Mouse (Mus musculus) neutrophil, adult 5-6 weeks (primary cell): Measurements from ENCODE around the gene Elmsan1. TPM values are rescaled to one million over a fixed set of nuclear protein-coding genes. Genes with fewer than 3 reads are reported as not detected.

Source experiments
- ATAC-seq: fragments of 151-379, 151-347 bp; 2 replicates; pipeline ENCODE4 v1.8.0; 2017; ENCODE audit warnings: mild to moderate bottlenecking, moderate TSS enrichment; ENCODE audit not compliant: insufficient number of reproducible peaks, poor library complexity, low FRiP score, severe bottlenecking; ENCODE audit errors: extremely low read depth
- total RNA-seq: library from RNA; stranded (forward); fragments of 200-1000 nt; gene quantifications from 2 replicates; pipeline ENCODE4 v1.2.3, GENCODE M21; 2017

Gene Elmsan1
- total RNA-seq, 1 experiment from 2014 or later = 84.4 TPM

- ATAC-seq = no peak
Measured at GRCm38 (mm10) chr12:84180090-84180489, 38.6 kb downstream of the Elmsan1 start.

- no peak for ATAC-seq
Measured at GRCm38 (mm10) chr12:84178652-84179445, 39.8 kb downstream of the Elmsan1 start.

GRCm38 (mm10) chr12:84178052-84178451 lies 40.6 kb downstream of the Elmsan1 start:
- ATAC-seq = no peak

GRCm38 (mm10) chr12:84176886-84177765 lies 41.6 kb downstream of the Elmsan1 start:
- no peak for ATAC-seq

- ATAC-seq = no peak
Measured at GRCm38 (mm10) chr12:84176126-84176769, 42.4 kb downstream of the Elmsan1 start.

- peak; percentile 64 for ATAC-seq
Measured at GRCm38 (mm10) chr12:84175659-84176061, 43.0 kb downstream of the Elmsan1 start.

GRCm38 (mm10) chr12:84174871-84175270 lies 43.8 kb downstream of the Elmsan1 start:
- ATAC-seq = no peak

GRCm38 (mm10) chr12:84174190-84174811 lies 44.4 kb downstream of the Elmsan1 start:
- no peak for ATAC-seq

GRCm38 (mm10) chr12:84173309-84173915 lies 45.3 kb downstream of the Elmsan1 start:
- no peak for ATAC-seq

GRCm38 (mm10) chr12:84172862-84173261 lies 45.8 kb downstream of the Elmsan1 start:
- ATAC-seq = no peak

- no peak for ATAC-seq
Measured at GRCm38 (mm10) chr12:84172216-84172615, 46.5 kb downstream of the Elmsan1 start.

- ATAC-seq = no peak
Measured at GRCm38 (mm10) chr12:84170610-84171009, 48.1 kb downstream of the Elmsan1 start.

GRCm38 (mm10) chr12:84165631-84166373 lies 52.9 kb downstream of the Elmsan1 start:
- ATAC-seq = no peak

- no peak for ATAC-seq
Measured at GRCm38 (mm10) chr12:84163586-84164110, 55.0 kb downstream of the Elmsan1 start.

GRCm38 (mm10) chr12:84163133-84163532 lies 55.5 kb downstream of the Elmsan1 start:
- peak; percentile 67 for ATAC-seq

- ATAC-seq = peak; percentile 21; the same call in 1 of the 2 replicates
Measured at GRCm38 (mm10) chr12:84161616-84162433, 56.9 kb downstream of the Elmsan1 start.

GRCm38 (mm10) chr12:84161116-84161515 lies 57.6 kb downstream of the Elmsan1 start:
- ATAC-seq = no peak
